Mouse (Mus musculus) midbrain, embryonic 15.5 days (tissue): ENCODE data around the gene Psmd6. TPM values are rescaled to one million over a fixed set of nuclear protein-coding genes. Genes with fewer than 3 reads are reported as not detected.

Experiments
- ATAC-seq: fragments of 200-750 bp; cut with Nextera tagmentation; replicated peaks from 2 replicates; pipeline ENCODE4 v1.8.0; 2017; ENCODE audit warnings: moderate TSS enrichment
- H3K27ac ChIP-seq: fragments of 300-500 bp; sonication (generic); 2 replicates; pipeline ENCODE4 v1.5.1; 2015; ENCODE audit warnings: mild to moderate bottlenecking, inconsistent platforms
- H3K27me3 ChIP-seq: fragments of 300-500 bp; sonication (generic); replicated peaks from 2 replicates; pipeline ENCODE4 v1.6.1; 2015; ENCODE audit warnings: inconsistent platforms
- H3K36me3 ChIP-seq: fragments of 300-500 bp; sonication (generic); replicated peaks from 2 replicates; pipeline ENCODE4 v1.6.1; 2015; ENCODE audit warnings: inconsistent platforms
- H3K4me1 ChIP-seq: fragments of 300-500 bp; sonication (generic); 2 replicates; pipeline ENCODE4 v1.6.1; 2015; ENCODE audit warnings: inconsistent platforms
- H3K4me2 ChIP-seq: fragments of 300-500 bp; sonication (generic); 2 replicates; pipeline ENCODE4 v1.6.1; 2015; ENCODE audit warnings: inconsistent platforms, mild to moderate bottlenecking, moderate library complexity
- H3K4me3 ChIP-seq: fragments of 300-500 bp; sonication (generic); 2 replicates; pipeline ENCODE4 v1.5.1; 2015; ENCODE audit warnings: mild to moderate bottlenecking, inconsistent platforms
- H3K9ac ChIP-seq: fragments of 300-500 bp; sonication (generic); 2 replicates; pipeline ENCODE4 v1.6.1; 2015; ENCODE audit warnings: mild to moderate bottlenecking, inconsistent platforms
- H3K9me3 ChIP-seq: fragments of 300-500 bp; sonication (generic); 2 replicates; pipeline ENCODE4 v1.6.1; 2016; ENCODE audit warnings: inconsistent platforms
- WGBS: fragments of 180-500 bp; shearing (Covaris S2); methylation state at CpG from one replicate; pipeline ENCODE4 v1.1.7; 2015; ENCODE audit warnings: mixed read lengths; 5-methylcytosine and 5-hydroxymethylcytosine counted together
- polyA plus RNA-seq: library from polyadenylated mRNA; unstranded; fragments of >200 nt; fragmentation: Nextera tagmentation; extraction: Ambion mirVana; gene quantifications from 2 replicates; pipeline ENCODE4 v1.2.1, GENCODE M21; 2015

Gene Psmd6
- polyA plus RNA-seq, result 235 and 242 TPM in 2 replicates

DNA sequence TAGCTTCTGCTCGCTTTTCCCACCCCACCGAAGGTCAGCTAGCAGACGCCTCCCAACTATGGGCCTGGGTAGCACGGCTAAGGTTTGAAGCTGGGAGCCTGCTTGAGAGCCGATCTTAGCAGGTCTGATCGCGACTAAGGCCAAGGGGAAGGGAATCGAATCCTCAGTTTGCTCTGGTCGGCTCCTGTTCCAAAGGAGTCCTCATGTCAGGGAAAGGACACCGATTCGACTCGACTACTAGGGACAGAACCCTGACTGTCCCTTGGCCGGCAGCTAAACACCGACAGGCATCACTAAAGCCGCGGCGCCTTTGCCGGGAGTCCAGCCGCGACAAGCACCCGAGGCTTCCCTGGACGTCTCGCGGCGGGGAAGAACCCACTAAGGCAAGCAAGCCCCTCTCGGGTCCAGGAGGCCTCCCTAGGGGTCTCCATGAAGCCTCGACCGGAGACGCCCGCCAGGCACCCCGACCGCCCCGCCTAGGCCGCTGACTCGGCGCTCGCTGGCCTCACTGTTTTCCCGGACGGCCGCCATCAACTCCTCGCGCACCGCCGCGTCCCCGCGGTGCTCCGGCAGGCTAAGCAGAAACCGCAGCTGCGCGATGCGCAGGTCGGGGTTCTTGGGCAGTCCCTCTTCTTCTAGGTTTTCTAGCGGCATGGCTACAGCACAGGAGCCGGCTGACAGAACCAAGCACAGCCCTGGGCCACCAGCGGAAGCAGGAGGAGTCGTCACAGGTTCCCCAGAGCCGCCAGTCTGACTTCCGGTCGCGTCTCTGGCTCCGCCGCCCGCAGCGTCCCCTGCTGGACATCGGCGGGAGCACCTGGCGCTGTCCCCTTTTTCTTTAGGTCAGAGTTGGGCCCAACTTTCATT lies at the start of gene Psmd6:
Gene Psmd6 (minus strand): TSS at position 755 of the 867 bp plus-strand sequence.
- ATAC-seq, result peak; percentile 99
- under 1% methylated on average over 68 of the region's 68 CpGs for WGBS
- H3K9me3 ChIP-seq, result no peaks in the 10 kb centered on the region
- peaks cover 30% of the 10 kb centered on the region for H3K4me1 ChIP-seq
- H3K9ac ChIP-seq, result peak within 1 kb of the TSS; percentile 95
- H3K4me2 ChIP-seq, result peak within 1 kb of the TSS; percentile 87
- peaks cover 21% of the 10 kb centered on the region for H3K36me3 ChIP-seq
- peak within 1 kb of the TSS; percentile 87 for H3K27ac ChIP-seq
- H3K27me3 ChIP-seq, result no peaks in the 10 kb centered on the region
- H3K4me3 ChIP-seq, result peak within 1 kb of the TSS; percentile 76

DNA sequence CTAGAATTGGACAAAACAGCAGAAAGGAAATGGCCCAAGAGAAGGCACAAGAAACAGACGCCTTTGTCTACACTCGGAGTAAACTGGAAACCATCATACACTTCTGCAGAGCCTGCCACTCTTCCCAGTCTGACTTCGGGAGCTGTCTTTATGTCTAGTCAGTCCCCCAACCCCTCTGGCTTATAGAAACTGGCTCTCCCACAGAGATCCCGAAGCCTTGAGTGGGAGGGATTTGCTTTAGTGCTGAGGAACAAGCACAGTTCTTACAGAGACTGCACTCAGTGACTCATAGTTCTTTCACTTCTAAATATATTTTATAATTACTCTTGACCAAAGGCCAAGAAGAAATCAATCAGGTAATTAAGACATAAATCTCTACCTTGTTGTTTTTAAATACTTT lies 10.1 kb downstream of the Psmd6 start:
- H3K27ac ChIP-seq, result no peak overlapping the region
- H3K36me3 ChIP-seq, result peaks cover 39% of the 10 kb centered on the region
- no peaks in the 10 kb centered on the region for H3K4me1 ChIP-seq
- no peak overlapping the region for H3K9ac ChIP-seq
- no peak overlapping the region for H3K4me3 ChIP-seq
- ATAC-seq, result no peak
- 83% methylated on average over 4 of the region's 4 CpGs for whole genome bisulfite sequencing
- H3K27me3 ChIP-seq, result no peaks in the 10 kb centered on the region
- H3K4me2 ChIP-seq, result no peak overlapping the region
- no peaks in the 10 kb centered on the region for H3K9me3 ChIP-seq

DNA sequence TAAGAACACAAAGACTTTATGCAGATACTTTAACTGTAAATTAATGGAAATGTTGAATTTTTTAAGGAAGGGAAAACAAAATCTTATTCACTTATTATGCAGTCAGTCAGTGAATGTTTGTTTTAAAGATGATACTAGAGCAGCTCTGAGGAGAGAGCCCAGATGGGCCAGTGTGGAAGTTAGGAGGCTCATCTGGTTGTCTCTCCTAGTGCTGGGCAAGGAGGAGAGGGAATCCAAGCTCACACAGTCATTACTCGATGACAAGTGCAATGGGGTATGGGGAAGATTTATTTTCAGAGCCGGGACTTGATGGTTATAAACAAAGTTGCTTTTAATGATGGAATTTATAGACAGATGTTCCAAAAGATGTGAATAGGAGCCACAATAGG lies 15.9 kb downstream of the Psmd6 start:
- no peak for ATAC-seq
- H3K36me3 ChIP-seq, result peaks cover 17% of the 10 kb centered on the region; the same call in 1 of the 2 replicates
- no peak overlapping the region for H3K9ac ChIP-seq
- no peak overlapping the region for H3K27ac ChIP-seq
- H3K4me3 ChIP-seq, result no peak overlapping the region
- no peaks in the 10 kb centered on the region for H3K9me3 ChIP-seq
- H3K4me2 ChIP-seq, result no peak overlapping the region
- WGBS, result 84% methylated on average over 2 of the region's 2 CpGs
- no peaks in the 10 kb centered on the region for H3K4me1 ChIP-seq
- H3K27me3 ChIP-seq, result no peaks in the 10 kb centered on the region

DNA sequence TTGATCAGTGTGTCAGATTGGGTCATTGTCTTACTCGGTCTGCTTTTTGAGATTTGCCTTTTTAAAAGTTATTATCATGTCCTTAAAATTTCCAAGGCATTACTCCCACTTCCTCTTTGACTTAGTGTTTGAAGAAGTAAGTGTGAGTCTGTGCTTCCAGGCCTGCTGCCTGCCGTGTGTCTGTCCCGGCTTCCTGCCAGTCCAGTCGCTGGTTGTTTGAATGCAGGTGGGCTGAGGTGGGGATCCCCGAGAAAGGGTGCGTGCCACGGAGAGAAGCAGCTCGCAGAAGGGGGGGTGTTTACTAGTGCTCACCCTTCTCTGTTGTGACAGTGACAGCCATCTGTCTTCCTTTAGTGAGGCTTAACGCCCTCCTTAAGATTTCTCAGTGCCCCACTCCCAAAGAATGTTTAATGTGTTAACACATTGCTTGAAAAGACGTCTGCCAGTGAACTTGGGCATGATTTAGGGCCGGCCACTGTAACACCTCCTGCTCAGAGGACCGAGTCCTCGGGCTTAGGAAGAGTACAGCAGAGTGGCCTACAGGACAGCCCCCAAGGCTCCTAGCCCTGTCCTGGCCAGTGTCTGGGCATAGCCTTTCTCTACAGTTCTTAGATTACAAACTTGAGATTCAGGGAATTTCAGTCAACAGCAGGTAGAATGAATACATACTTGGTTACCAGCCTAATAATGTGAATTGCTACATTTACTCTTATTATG lies 16.4 kb downstream of the Psmd6 start:
- Histone ChIP-seq H3K27me3 (no peaks in the 10 kb centered on the region), H3K4me3 (no peak overlapping the region), H3K4me1 (no peaks in the 10 kb centered on the region), H3K9me3 (no peaks in the 10 kb centered on the region), H3K27ac (no peak overlapping the region), H3K36me3 (peaks cover 22% of the 10 kb centered on the region; the same call in 1 of the 2 replicates), H3K9ac (no peak overlapping the region), H3K4me2 (no peak overlapping the region)
- 80% methylated on average over 13 of the region's 13 CpGs for WGBS
- no peak for ATAC-seq

DNA sequence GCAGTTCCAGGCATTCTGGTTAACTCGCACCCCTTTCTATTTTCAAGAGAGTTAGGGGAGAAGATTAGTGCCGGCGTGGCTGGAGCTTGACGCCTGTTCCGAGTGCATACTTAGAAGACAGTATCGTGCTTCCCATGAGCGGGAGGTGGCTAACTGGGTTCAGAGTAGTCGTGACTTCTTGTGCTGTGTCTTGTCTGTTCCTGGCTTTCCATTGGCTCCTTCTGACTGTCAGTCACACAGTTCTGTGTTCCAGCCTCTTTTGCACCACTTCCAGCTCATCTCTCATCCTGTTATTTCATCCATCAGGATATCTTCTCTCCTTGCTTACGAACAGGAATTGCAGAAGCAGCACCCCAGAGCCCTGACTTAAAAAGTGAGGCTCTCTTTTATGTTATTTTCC lies 19.5 kb downstream of the Psmd6 start:
- no peak for ATAC-seq
- Histone ChIP-seq H3K9me3 (no peaks in the 10 kb centered on the region), H3K27ac (no peak overlapping the region), H3K27me3 (no peaks in the 10 kb centered on the region), H3K4me3 (no peak overlapping the region), H3K4me2 (no peak overlapping the region), H3K9ac (no peak overlapping the region), H3K4me1 (no peaks in the 10 kb centered on the region), H3K36me3 (peaks cover 29% of the 10 kb centered on the region; the same call in 1 of the 2 replicates)
- WGBS, result 93% methylated on average over 9 of the region's 9 CpGs

DNA sequence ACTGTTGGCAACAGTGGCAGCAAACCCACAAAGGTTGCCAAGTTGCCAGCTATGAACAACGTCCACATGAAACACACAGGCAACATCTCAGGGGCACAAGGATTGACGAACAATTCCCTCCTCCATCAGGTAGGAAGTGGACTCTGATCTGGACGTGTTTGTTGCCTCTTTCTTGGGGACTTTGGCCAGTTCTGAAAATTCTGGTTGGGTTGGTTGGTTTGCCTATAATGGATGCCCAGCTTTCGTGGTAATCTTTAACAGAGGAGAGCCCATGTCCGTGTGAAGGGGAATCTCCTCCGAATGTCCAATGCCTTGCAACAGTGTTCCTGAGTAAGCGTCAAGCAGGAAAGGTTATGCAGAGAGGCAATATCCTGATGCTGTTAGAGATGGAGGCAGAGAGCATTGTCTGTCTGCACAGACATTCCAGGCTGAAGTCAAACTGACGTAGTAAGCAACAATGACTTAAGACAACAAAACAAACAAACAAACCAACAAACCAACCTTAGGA lies 20.0 kb downstream of the Psmd6 start:
- no peak overlapping the region for H3K4me3 ChIP-seq
- no peaks in the 10 kb centered on the region for H3K4me1 ChIP-seq
- peaks cover 33% of the 10 kb centered on the region; the same call in 1 of the 2 replicates for H3K36me3 ChIP-seq
- WGBS, result 94% methylated on average over 8 of the region's 8 CpGs
- H3K27ac ChIP-seq, result no peak overlapping the region
- no peaks in the 10 kb centered on the region for H3K27me3 ChIP-seq
- no peak overlapping the region for H3K4me2 ChIP-seq
- H3K9ac ChIP-seq, result no peak overlapping the region
- H3K9me3 ChIP-seq, result no peaks in the 10 kb centered on the region
- ATAC-seq, result no peak

DNA sequence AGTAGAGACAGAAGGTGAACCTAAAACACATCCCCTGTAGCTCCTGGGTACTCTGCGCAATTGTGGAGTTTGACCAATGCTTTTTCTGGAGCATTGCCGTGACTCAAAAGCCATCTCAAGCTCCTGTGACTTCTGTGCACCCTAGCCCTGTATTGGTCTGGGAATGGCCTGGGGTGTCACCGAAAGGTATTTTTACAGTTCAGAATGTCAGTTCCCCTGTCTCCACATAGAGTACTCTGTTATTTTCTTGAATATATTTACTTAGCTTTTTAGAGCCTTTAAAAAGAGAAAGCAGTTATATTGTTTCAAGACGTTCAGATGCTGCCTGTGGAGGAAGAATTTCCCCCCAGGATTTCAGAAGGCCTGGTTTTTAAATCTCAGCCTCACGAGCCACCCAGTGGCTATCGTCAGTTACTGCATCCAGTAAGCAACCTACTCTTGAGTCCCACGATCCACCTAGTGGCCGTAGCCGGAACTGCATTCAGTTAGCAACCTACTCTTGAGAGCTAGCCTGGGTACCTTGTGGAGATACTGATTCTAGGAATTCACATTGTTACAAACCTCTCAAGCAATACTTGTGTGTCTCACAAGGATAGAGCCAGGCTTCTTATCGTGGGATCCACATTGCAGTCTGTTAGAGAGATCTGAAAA lies 22.3 kb downstream of the Psmd6 start:
- Histone ChIP-seq H3K9ac (no peak overlapping the region), H3K4me1 (no peaks in the 10 kb centered on the region), H3K27me3 (no peaks in the 10 kb centered on the region), H3K27ac (no peak overlapping the region), H3K4me3 (no peak overlapping the region), H3K9me3 (no peaks in the 10 kb centered on the region), H3K4me2 (no peak overlapping the region), H3K36me3 (peaks cover 33% of the 10 kb centered on the region; the same call in 1 of the 2 replicates)
- 26% methylated on average over 10 of the region's 10 CpGs for WGBS
- peak; percentile 82 for ATAC-seq

DNA sequence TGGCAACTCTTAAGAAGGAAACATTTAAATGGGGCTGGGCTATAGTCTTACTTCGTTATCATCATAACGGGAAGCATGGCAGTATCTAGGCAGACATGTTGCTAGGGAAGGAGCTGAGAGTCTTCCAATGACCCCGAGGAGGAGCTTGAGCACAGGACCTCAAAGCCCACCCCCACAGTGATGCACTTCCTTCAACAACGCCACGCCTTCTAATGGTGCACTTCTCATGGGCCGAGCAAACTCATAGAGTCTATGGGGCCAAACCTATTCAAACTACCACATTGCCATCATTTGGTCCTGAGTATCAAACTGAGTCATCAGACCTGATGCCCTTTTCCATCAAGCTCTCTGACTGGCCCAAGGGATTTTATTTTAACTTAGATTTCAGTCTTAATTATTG lies 30.2 kb downstream of the Psmd6 start:
- Histone ChIP-seq H3K27ac (no peak overlapping the region), H3K4me3 (no peak overlapping the region), H3K9me3 (no peaks in the 10 kb centered on the region), H3K9ac (no peak overlapping the region), H3K4me1 (no peaks in the 10 kb centered on the region), H3K4me2 (no peak overlapping the region), H3K36me3 (no peaks in the 10 kb centered on the region; the same call in 1 of the 2 replicates), H3K27me3 (no peaks in the 10 kb centered on the region)
- ATAC-seq, result no peak
- 92% methylated on average over 6 of the region's 6 CpGs for WGBS

DNA sequence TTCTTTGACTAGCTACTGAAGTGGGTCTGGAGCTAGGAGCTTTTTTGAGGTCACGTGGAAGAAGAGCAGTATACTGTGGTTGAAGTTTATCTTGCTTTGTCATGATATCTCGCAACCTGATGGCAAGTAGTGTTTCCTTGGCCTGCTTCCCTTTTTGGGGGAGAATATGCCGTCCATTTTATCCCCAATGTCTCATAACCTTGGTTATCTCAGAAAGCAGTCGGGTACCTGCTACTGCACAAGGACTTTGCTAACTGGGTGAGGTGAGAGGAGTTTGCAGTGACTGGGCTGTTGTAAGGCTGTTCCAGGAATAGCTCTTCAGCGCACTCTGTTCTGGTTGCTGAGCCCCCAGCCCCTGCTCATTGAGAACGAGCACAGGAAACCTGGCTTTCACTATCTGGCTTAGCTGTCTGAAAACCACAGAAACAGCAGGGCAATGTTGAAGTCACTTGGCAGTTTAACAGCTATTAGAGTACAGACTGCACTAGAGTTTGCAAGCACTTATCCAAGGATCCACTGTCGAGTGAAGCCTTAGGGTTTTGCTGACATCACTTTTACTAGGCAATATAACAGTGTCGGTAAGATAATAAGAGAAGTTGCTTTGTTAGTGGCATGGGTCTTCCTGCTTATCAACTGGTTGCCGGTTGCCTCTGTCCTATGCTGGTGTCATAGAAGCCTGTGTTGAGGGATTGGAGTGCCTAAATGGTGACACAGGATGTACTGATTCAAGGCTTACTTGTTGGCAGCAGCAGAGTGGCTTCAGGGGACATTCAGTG lies 32.6 kb downstream of the Psmd6 start:
- no peak overlapping the region for H3K4me3 ChIP-seq
- WGBS, result 94% methylated on average over 9 of the region's 9 CpGs
- H3K9ac ChIP-seq, result no peak overlapping the region
- H3K4me2 ChIP-seq, result no peak overlapping the region
- H3K9me3 ChIP-seq, result no peaks in the 10 kb centered on the region
- no peak overlapping the region for H3K27ac ChIP-seq
- no peak for ATAC-seq
- no peaks in the 10 kb centered on the region; the same call in 1 of the 2 replicates for H3K36me3 ChIP-seq
- H3K4me1 ChIP-seq, result no peaks in the 10 kb centered on the region
- no peaks in the 10 kb centered on the region for H3K27me3 ChIP-seq

DNA sequence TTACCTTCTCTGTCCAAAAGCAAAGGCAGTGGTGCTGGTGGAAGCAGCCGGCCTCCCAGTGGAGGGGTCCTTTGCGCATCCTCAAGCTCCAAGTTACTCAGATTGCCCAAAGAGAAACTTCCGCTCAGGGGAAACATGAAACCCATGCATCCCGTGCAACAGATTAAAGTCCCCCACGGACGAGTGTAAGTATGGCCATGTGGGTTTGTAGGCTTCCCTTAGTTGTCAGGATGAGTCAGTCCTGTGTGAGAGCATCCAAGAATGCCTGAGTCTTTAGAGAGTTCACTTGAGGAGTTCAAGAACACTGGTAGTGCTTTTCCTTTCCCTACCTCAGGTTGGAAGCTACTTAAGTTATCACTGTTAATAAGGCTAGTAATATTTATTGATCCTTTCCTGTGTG lies 33.4 kb downstream of the Psmd6 start:
- Histone ChIP-seq H3K4me3 (no peak overlapping the region), H3K36me3 (no peaks in the 10 kb centered on the region; the same call in 1 of the 2 replicates), H3K27me3 (no peaks in the 10 kb centered on the region), H3K4me2 (no peak overlapping the region), H3K27ac (no peak overlapping the region), H3K9me3 (no peaks in the 10 kb centered on the region), H3K9ac (no peak overlapping the region), H3K4me1 (no peaks in the 10 kb centered on the region)
- ATAC-seq, result no peak
- WGBS, result 91% methylated on average over 6 of the region's 6 CpGs

DNA sequence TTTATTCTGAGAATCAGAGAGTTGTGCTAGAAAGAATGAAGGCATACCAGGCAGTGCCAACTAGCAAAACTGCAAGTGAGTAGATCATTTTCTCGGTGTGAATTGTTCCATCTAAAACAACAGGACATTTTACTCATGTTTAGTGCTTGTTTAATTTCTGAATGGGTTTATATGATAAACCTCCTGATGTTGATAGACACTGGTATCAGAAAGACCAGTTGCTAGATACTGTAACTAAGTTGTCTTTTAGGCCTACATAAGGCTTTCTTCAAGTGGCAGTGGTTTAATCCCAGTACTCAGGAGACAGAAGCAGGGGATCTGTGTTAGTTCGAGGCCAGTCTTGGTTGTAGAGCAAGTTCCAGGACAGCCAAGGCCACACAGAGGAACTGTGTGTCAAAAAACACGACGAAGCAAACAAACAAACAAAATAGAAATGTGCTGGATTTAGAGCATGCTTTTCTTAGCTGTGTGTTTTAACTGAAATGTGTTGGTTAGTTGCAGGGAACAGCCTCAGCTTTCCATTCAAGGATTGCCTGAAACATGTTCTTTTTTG lies 34.0 kb downstream of the Psmd6 start:
- Histone ChIP-seq H3K9me3 (no peaks in the 10 kb centered on the region), H3K27ac (no peak overlapping the region), H3K36me3 (no peaks in the 10 kb centered on the region; the same call in 1 of the 2 replicates), H3K4me1 (no peaks in the 10 kb centered on the region), H3K27me3 (no peaks in the 10 kb centered on the region), H3K4me3 (no peak overlapping the region), H3K9ac (no peak overlapping the region), H3K4me2 (no peak overlapping the region)
- WGBS, result 89% methylated on average over 4 of the region's 4 CpGs
- no peak for ATAC-seq
